Mouse (Mus musculus): ENCODE measurements around the gene Ptprm.

DNA sequence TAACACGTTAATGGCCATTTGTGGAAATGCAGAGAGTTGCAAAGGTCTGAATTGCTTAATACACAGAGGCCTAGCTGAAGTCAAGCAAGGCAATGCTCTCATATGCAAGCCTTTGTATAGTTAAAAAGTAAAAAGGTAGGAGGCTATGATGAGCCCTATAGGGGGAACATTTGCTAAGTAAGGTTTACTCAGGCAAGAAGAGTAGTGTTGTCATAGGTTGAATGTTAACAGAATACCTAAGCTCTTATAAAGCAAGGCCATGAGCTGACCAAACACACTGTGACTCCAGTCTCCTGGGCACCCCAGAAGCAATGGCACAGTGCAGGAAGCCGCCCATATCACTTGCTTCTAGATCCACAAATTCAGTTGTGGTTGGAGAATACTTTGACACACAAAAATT lies 267.4 kb downstream of the Ptprm start:
- TF ChIP-seq GATA1 (IDR thresholded peaks at IDR 0.05; ENCODE audit: low read length) (no peak), TAL1 (IDR thresholded peaks at IDR 0.05; ENCODE audit: low read length) (no peak)
